Mouse (Mus musculus) embryonic facial prominence, embryonic 15.5 days (tissue): Measurements from ENCODE around the gene Stoml3. TPM values are rescaled to one million over a fixed set of nuclear protein-coding genes. Genes with fewer than 3 reads are reported as not detected.
A peak's percentile ranks its signal among the peaks of the same experiment; 100 is the strongest.

ENCODE experiments used
- ATAC-seq: fragments of 200-750 bp; cut with Nextera tagmentation; 2 replicates; pipeline ENCODE4 v1.8.0; 2017; ENCODE audit warnings: low read depth, moderate TSS enrichment; ENCODE audit not compliant: insufficient number of reproducible peaks, low FRiP score, low TSS enrichment
- H3K27ac ChIP-seq: fragments of 300-500 bp; sonication (generic); replicated peaks from 2 replicates; pipeline ENCODE4 v1.5.1; 2015; ENCODE audit warnings: mild to moderate bottlenecking, inconsistent platforms
- H3K27me3 ChIP-seq: fragments of 300-500 bp; sonication (generic); 2 replicates; pipeline ENCODE4 v1.6.1; 2015; ENCODE audit warnings: inconsistent platforms
- H3K36me3 ChIP-seq: fragments of 300-500 bp; sonication (generic); 2 replicates; pipeline ENCODE4 v1.6.1; 2015; ENCODE audit warnings: mild to moderate bottlenecking, inconsistent platforms
- H3K4me1 ChIP-seq: fragments of 300-500 bp; sonication (generic); 2 replicates; pipeline ENCODE4 v1.6.1; 2015; ENCODE audit warnings: inconsistent platforms
- H3K4me2 ChIP-seq: fragments of 300-500 bp; sonication (generic); replicated peaks from 2 replicates; pipeline ENCODE4 v1.6.1; 2015; ENCODE audit warnings: mild to moderate bottlenecking, inconsistent platforms
- H3K4me3 ChIP-seq: fragments of 300-500 bp; sonication (generic); replicated peaks from 2 replicates; pipeline ENCODE4 v1.5.1; 2015; ENCODE audit warnings: mild to moderate bottlenecking, inconsistent platforms
- H3K9ac ChIP-seq: fragments of 300-500 bp; sonication (generic); 2 replicates; pipeline ENCODE4 v1.6.1; 2015; ENCODE audit warnings: inconsistent platforms
- H3K9me3 ChIP-seq: fragments of 300-500 bp; sonication (generic); replicated peaks from 2 replicates; pipeline ENCODE4 v1.6.1; 2016; ENCODE audit warnings: inconsistent platforms
- WGBS: fragments of 180-500 bp; shearing (Covaris S2); methylation state at CpG from one replicate; pipeline ENCODE4 v1.1.7; 2015; 5-methylcytosine and 5-hydroxymethylcytosine counted together
- polyA plus RNA-seq: library from polyadenylated mRNA; unstranded; fragments of >200 nt; fragmentation: Nextera tagmentation; extraction: Ambion mirVana; gene quantifications from 2 replicates; pipeline ENCODE4 v1.2.1, GENCODE M21; 2015

Gene Stoml3
- polyA plus RNA-seq = 2.2 and 5.7 TPM in 2 replicates

GRCm38 (mm10) chr3:53488353-53488752 is at the start of gene Stoml3:
Gene Stoml3, plus strand, starts transcription at chr3:53488653.
- Histone ChIP-seq H3K36me3 (no peaks in the 10 kb centered on the region), H3K27ac (no peak within 1 kb of the TSS), H3K4me2 (no peak within 1 kb of the TSS), H3K4me3 (no peak within 1 kb of the TSS), H3K9me3 (no peaks in the 10 kb centered on the region), H3K4me1 (no peaks in the 10 kb centered on the region), H3K9ac (no peak within 1 kb of the TSS), H3K27me3 (no peaks in the 10 kb centered on the region)
- ATAC-seq = no peak
- 67% methylated on average over 6 of the region's 6 CpGs for WGBS

GRCm38 (mm10) chr3:53445540-53445939 is 42.9 kb upstream of the Stoml3 start:
- H3K36me3 ChIP-seq = peaks cover 18% of the 10 kb centered on the region; the same call in 1 of the 2 replicates
- no peak overlapping the region for H3K4me2 ChIP-seq
- no peak overlapping the region for H3K27ac ChIP-seq
- H3K9ac ChIP-seq = no peak overlapping the region
- H3K9me3 ChIP-seq = no peaks in the 10 kb centered on the region
- no peak for ATAC-seq
- H3K4me1 ChIP-seq = no peaks in the 10 kb centered on the region
- no peaks in the 10 kb centered on the region for H3K27me3 ChIP-seq
- WGBS = 86% methylated on average over 5 of the region's 5 CpGs
- no peak overlapping the region for H3K4me3 ChIP-seq

GRCm38 (mm10) chr3:53446801-53447200 is 41.7 kb upstream of the Stoml3 start:
- 91% methylated on average over 3 of the region's 3 CpGs for WGBS
- Histone ChIP-seq H3K9me3 (no peaks in the 10 kb centered on the region), H3K27me3 (no peaks in the 10 kb centered on the region), H3K4me1 (no peaks in the 10 kb centered on the region), H3K27ac (no peak overlapping the region), H3K36me3 (peaks cover 29% of the 10 kb centered on the region), H3K4me3 (no peak overlapping the region), H3K9ac (no peak overlapping the region), H3K4me2 (no peak overlapping the region)
- ATAC-seq = no peak

- no peak overlapping the region for H3K4me3 ChIP-seq
- peaks cover 43% of the 10 kb centered on the region for H3K36me3 ChIP-seq
- no peaks in the 10 kb centered on the region for H3K27me3 ChIP-seq
- H3K27ac ChIP-seq = no peak overlapping the region
- peak; percentile 37; the same call in 1 of the 2 replicates for ATAC-seq
- 20% methylated on average over 2 of the region's 2 CpGs for WGBS
- H3K9me3 ChIP-seq = no peaks in the 10 kb centered on the region
- no peak overlapping the region for H3K9ac ChIP-seq
- no peak overlapping the region for H3K4me2 ChIP-seq
- no peaks in the 10 kb centered on the region for H3K4me1 ChIP-seq
Measured at GRCm38 (mm10) chr3:53448208-53448607, 40.2 kb upstream of the Stoml3 start.

- Histone ChIP-seq H3K4me1 (no peaks in the 10 kb centered on the region), H3K36me3 (peaks cover 61% of the 10 kb centered on the region), H3K9me3 (no peaks in the 10 kb centered on the region), H3K4me2 (no peak overlapping the region), H3K27me3 (no peaks in the 10 kb centered on the region), H3K4me3 (no peak overlapping the region), H3K27ac (no peak overlapping the region), H3K9ac (no peak overlapping the region)
- 95% methylated on average over 11 of the region's 11 CpGs for WGBS
- ATAC-seq = no peak
Measured at GRCm38 (mm10) chr3:53450666-53451065, 37.8 kb upstream of the Stoml3 start.

- Histone ChIP-seq H3K4me2 (no peak overlapping the region), H3K27me3 (no peaks in the 10 kb centered on the region), H3K4me1 (no peaks in the 10 kb centered on the region), H3K9ac (no peak overlapping the region), H3K27ac (no peak overlapping the region), H3K36me3 (peaks cover 78% of the 10 kb centered on the region), H3K4me3 (no peak overlapping the region), H3K9me3 (no peaks in the 10 kb centered on the region)
- no peak for ATAC-seq
- WGBS = 74% methylated on average over 10 of the region's 10 CpGs
Measured at GRCm38 (mm10) chr3:53452351-53452750, 36.1 kb upstream of the Stoml3 start.

GRCm38 (mm10) chr3:53453346-53453745 is 35.1 kb upstream of the Stoml3 start:
- 88% methylated on average over 7 of the region's 7 CpGs for WGBS
- no peak for ATAC-seq
- peaks cover 88% of the 10 kb centered on the region for H3K36me3 ChIP-seq

GRCm38 (mm10) chr3:53454005-53454404 is 34.4 kb upstream of the Stoml3 start:
- no peaks in the 10 kb centered on the region for H3K27me3 ChIP-seq
- WGBS = 94% methylated on average over 6 of the region's 6 CpGs
- H3K4me1 ChIP-seq = no peaks in the 10 kb centered on the region
- H3K4me3 ChIP-seq = no peak overlapping the region
- no peak overlapping the region for H3K27ac ChIP-seq
- H3K9me3 ChIP-seq = no peaks in the 10 kb centered on the region
- ATAC-seq = no peak
- H3K9ac ChIP-seq = no peak overlapping the region
- H3K4me2 ChIP-seq = no peak overlapping the region
- H3K36me3 ChIP-seq = peaks cover 89% of the 10 kb centered on the region

More at GRCm38 (mm10) chr3:53453346-53453745, 35.1 kb upstream of the Stoml3 start:
- no peak overlapping the region for H3K27ac ChIP-seq
- no peaks in the 10 kb centered on the region for H3K27me3 ChIP-seq
- H3K9me3 ChIP-seq = no peaks in the 10 kb centered on the region
- no peaks in the 10 kb centered on the region for H3K4me1 ChIP-seq
- no peak overlapping the region for H3K4me2 ChIP-seq
- H3K4me3 ChIP-seq = no peak overlapping the region
- H3K9ac ChIP-seq = no peak overlapping the region

- 86% methylated on average over 6 of the region's 6 CpGs for WGBS
Measured at GRCm38 (mm10) chr3:53454561-53454960, 33.9 kb upstream of the Stoml3 start.

GRCm38 (mm10) chr3:53454984-53455383 is 33.5 kb upstream of the Stoml3 start:
- 66% methylated on average over 7 of the region's 7 CpGs for WGBS
- Histone ChIP-seq H3K27ac (no peak overlapping the region), H3K4me3 (no peak overlapping the region), H3K9ac (no peak overlapping the region), H3K4me1 (no peaks in the 10 kb centered on the region), H3K27me3 (no peaks in the 10 kb centered on the region), H3K4me2 (no peak overlapping the region), H3K9me3 (no peaks in the 10 kb centered on the region), H3K36me3 (peaks cover 90% of the 10 kb centered on the region)
- ATAC-seq = no peak

More at GRCm38 (mm10) chr3:53454561-53454960, 33.9 kb upstream of the Stoml3 start:
- ATAC-seq = no peak
- H3K4me3 ChIP-seq = no peak overlapping the region
- H3K27me3 ChIP-seq = no peaks in the 10 kb centered on the region
- no peaks in the 10 kb centered on the region for H3K9me3 ChIP-seq
- no peak overlapping the region for H3K9ac ChIP-seq
- no peak overlapping the region for H3K4me2 ChIP-seq
- no peaks in the 10 kb centered on the region for H3K4me1 ChIP-seq
- H3K36me3 ChIP-seq = peaks cover 90% of the 10 kb centered on the region
- H3K27ac ChIP-seq = no peak overlapping the region

- H3K4me2 ChIP-seq = no peak overlapping the region
- H3K9ac ChIP-seq = no peak overlapping the region
- no peak for ATAC-seq
- H3K9me3 ChIP-seq = no peaks in the 10 kb centered on the region
- H3K4me1 ChIP-seq = 0 out of 2 replicates have a peak, but pooled peaks cover 5% of the 10 kb centered on the region
- peaks cover 74% of the 10 kb centered on the region for H3K36me3 ChIP-seq
- 79% methylated on average over 5 of the region's 5 CpGs for WGBS
- H3K27ac ChIP-seq = no peak overlapping the region
- H3K27me3 ChIP-seq = no peaks in the 10 kb centered on the region
- H3K4me3 ChIP-seq = no peak overlapping the region
Measured at GRCm38 (mm10) chr3:53457750-53458149, 30.7 kb upstream of the Stoml3 start.

GRCm38 (mm10) chr3:53460106-53460505 is 28.3 kb upstream of the Stoml3 start:
- H3K9ac ChIP-seq = no peak overlapping the region
- 0 out of 2 replicates have a peak, but pooled peaks cover 9% of the 10 kb centered on the region for H3K4me1 ChIP-seq
- 83% methylated on average over 9 of the region's 9 CpGs for WGBS
- no peak overlapping the region for H3K4me3 ChIP-seq
- H3K36me3 ChIP-seq = peaks cover 56% of the 10 kb centered on the region
- H3K27ac ChIP-seq = no peak overlapping the region
- no peaks in the 10 kb centered on the region for H3K27me3 ChIP-seq
- H3K4me2 ChIP-seq = no peak overlapping the region
- H3K9me3 ChIP-seq = no peaks in the 10 kb centered on the region
- ATAC-seq = no peak
